30 mouse cellular contexts compared by ENCODE assay signal in the genomic region with DNA sequence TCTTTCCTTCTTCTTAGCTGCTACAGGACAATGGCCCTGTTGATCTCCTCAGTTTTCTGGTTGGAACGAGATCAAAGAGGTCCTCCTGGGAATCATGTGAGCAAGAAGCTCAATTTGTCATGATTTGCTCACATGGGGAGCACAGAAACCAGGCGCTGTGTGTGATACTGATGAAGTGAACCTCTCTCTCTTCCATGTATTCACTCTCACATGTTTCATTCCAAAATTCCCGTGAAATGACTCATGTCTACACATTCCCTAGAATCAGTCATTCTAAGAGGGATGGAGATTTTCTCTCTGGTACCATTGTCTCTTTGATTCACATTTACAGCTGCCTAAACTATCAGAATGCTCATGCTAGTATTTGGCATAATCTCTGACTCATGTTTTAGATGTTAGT. TPM values are rescaled to one million over a fixed set of nuclear protein-coding genes. Genes with fewer than 3 reads are reported as not detected.
A peak's percentile ranks its signal among the peaks of the same experiment; 100 is the strongest.
DNase-seq lines count a peak whose midpoint lies in the region; ATAC-seq and TF ChIP-seq lines count a peak whose summit lies in the region.
"Had no signal": no experiment of that assay in that cellular context is flagged by ENCODE, and none has a peak within 500 bp of the region (broad histone marks: within the 10 kb centered on the region; RNA-seq: fewer than 3 reads in every experiment).

No protein-coding gene starts in this region.

- no peak overlapping the region for H3K9ac ChIP-seq in hindbrain, embryonic 11.5 days (ENCODE audit: low read depth, low read length)
- H3K9ac ChIP-seq: embryonic facial prominence, embryonic 12.5 days; embryonic facial prominence, embryonic 15.5 days; forebrain, embryonic 12.5 days; forebrain, embryonic 15.5 days; heart, embryonic 12.5 days; heart, embryonic 15.5 days; hindbrain, embryonic 14.5 days had no signal

- H3ac ChIP-seq in myocyte (ENCODE audit: control insufficient read depth, insufficient read length), result no peak overlapping the region

- no peaks in the 10 kb centered on the region for H3K4me1 ChIP-seq in hindbrain, embryonic 11.5 days (replicated peaks; ENCODE audit: control insufficient read depth, insufficient read depth, low read length)
- H3K4me1 ChIP-seq: embryonic facial prominence, embryonic 12.5 days; embryonic facial prominence, embryonic 15.5 days; forebrain, embryonic 12.5 days; forebrain, embryonic 15.5 days; heart, embryonic 12.5 days; heart, embryonic 15.5 days; hindbrain, embryonic 10.5 days had no signal

- no peaks in the 10 kb centered on the region for H3K27me3 ChIP-seq in myocyte (ENCODE audit: control insufficient read depth, insufficient read depth, insufficient read length)
- H3K27me3 ChIP-seq in hindbrain, embryonic 11.5 days (ENCODE audit: control insufficient read depth, insufficient read depth, low read length), result no peaks in the 10 kb centered on the region
- H3K27me3 ChIP-seq: CH12.LX; embryonic facial prominence, embryonic 12.5 days; embryonic facial prominence, embryonic 15.5 days; forebrain, embryonic 12.5 days; forebrain, embryonic 15.5 days; heart, embryonic 12.5 days; heart, embryonic 15.5 days had no signal

- peak; percentile 5 for DNase-seq in 3134 (ENCODE audit: extremely low read depth, insufficient read length, low spot score)
- DNase-seq in Muller cell, postnatal 12 days (ENCODE audit: inconsistent ontology term), result peak; percentile 88
- DNase-seq in brain, embryonic 14.5 days (ENCODE audit: low read depth), result peak; percentile 1
- no peak for DNase-seq in kidney, adult 8-10 months
- no peak for DNase-seq in urinary bladder, adult 18-20 months (ENCODE audit: low spot score in 2 of 2)
- DNase-seq in hindbrain, embryonic 11.5 days (ENCODE audit: low spot score), result no peak
- DNase-seq: adrenal gland, adult 2 months; adrenal gland, postnatal 14 days; cerebellum, adult 11-12 months; cerebellum, adult 9-10 months; cerebellum, postnatal 25 days; gastrocnemius, postnatal 25 days; heart, adult 18-20 months; heart, postnatal 36 days had no signal

- TF ChIP-seq CTCF in brain, embryonic 14.5 days (IDR thresholded peaks at IDR 0.05; ENCODE audit: borderline replicate concordance, extremely low read depth, insufficient read depth, insufficient read length), result no peak

- TF ChIP-seq POLR2A in brain, embryonic 14.5 days (IDR thresholded peaks at IDR 0.05; ENCODE audit: borderline replicate concordance, extremely low read depth, insufficient read depth, insufficient read length, poor library complexity, severe bottlenecking), result no peak
- TF ChIP-seq POLR2A in myocyte (IDR thresholded peaks at IDR 0.05; ENCODE audit: insufficient read length, low read depth), result no peak

- 71% methylated on average over 3 of the region's 3 CpGs for WGBS in hindbrain, embryonic 11.5 days

- peak overlapping the region; percentile 19 for H3K4me2 ChIP-seq in myocyte (ENCODE audit: low read depth)
- no peak overlapping the region for H3K4me2 ChIP-seq in hindbrain, embryonic 11.5 days (replicated peaks; ENCODE audit: low read depth, low read length)
- H3K4me2 ChIP-seq: embryonic facial prominence, embryonic 12.5 days; embryonic facial prominence, embryonic 15.5 days; forebrain, embryonic 12.5 days; forebrain, embryonic 15.5 days; heart, embryonic 12.5 days; heart, embryonic 15.5 days; hindbrain, embryonic 14.5 days had no signal

- no peak for ATAC-seq in hindbrain, embryonic 11.5 days (ENCODE audit: low FRiP score)
- ATAC-seq: forebrain, embryonic 15.5 days; hindbrain, postnatal 0 days; inflammation-experienced regulatory T-cells, adult 6 months; intestine, embryonic 16.5 days had no signal

- no peaks in the 10 kb centered on the region for H3K36me3 ChIP-seq in myocyte (ENCODE audit: control insufficient read depth, insufficient read depth)
- no peaks in the 10 kb centered on the region for H3K36me3 ChIP-seq in hindbrain, embryonic 11.5 days (ENCODE audit: control insufficient read depth, insufficient read depth, low read length)
- H3K36me3 ChIP-seq: embryonic facial prominence, embryonic 12.5 days; embryonic facial prominence, embryonic 15.5 days; forebrain, embryonic 12.5 days; forebrain, embryonic 15.5 days; G1E; heart, embryonic 12.5 days; heart, embryonic 15.5 days; hindbrain, embryonic 10.5 days had no signal

- no peaks in the 10 kb centered on the region for H3K9me3 ChIP-seq in hindbrain, embryonic 11.5 days (ENCODE audit: control insufficient read depth, low read length)
- H3K9me3 ChIP-seq: embryonic facial prominence, embryonic 12.5 days; embryonic facial prominence, embryonic 15.5 days; forebrain, embryonic 12.5 days; forebrain, embryonic 15.5 days; G1E; heart, embryonic 12.5 days; heart, embryonic 15.5 days; hindbrain, embryonic 10.5 days had no signal

- H3K4me3 ChIP-seq in myocyte, result no peak overlapping the region
- H3K4me3 ChIP-seq in hindbrain, embryonic 11.5 days (ENCODE audit: low read depth, low read length), result no peak overlapping the region
- H3K4me3 ChIP-seq: embryonic facial prominence, embryonic 12.5 days; embryonic facial prominence, embryonic 15.5 days; erythroblast, embryonic 14.5 days; forebrain, embryonic 12.5 days; forebrain, embryonic 15.5 days; heart, embryonic 12.5 days; heart, embryonic 15.5 days; hindbrain, embryonic 10.5 days had no signal

- no peak overlapping the region for H3K27ac ChIP-seq in hindbrain, embryonic 11.5 days (ENCODE audit: low read depth, low read length)
- H3K27ac ChIP-seq: embryonic facial prominence, embryonic 12.5 days; embryonic facial prominence, embryonic 15.5 days; forebrain, embryonic 12.5 days; forebrain, embryonic 15.5 days; heart, embryonic 15.5 days; hindbrain, embryonic 10.5 days; hindbrain, embryonic 14.5 days; hindbrain, postnatal 0 days had no signal

- H3K79me2 ChIP-seq in myocyte (ENCODE audit: control insufficient read depth, insufficient read depth), result no peaks in the 10 kb centered on the region

TF ChIP-seq in myocyte, 11 proteins besides CTCF, POLR2A, EP300 and RAD21:
- no peak for TF ChIP-seq CEBPB (IDR thresholded peaks at IDR 0.05; ENCODE audit: insufficient read depth, poor library complexity, severe bottlenecking)
- TF ChIP-seq SRF (IDR thresholded peaks at IDR 0.05; ENCODE audit: control insufficient read depth, insufficient read length, low read depth), result no peak
- no peak for TF ChIP-seq REST (IDR thresholded peaks at IDR 0.05; ENCODE audit: insufficient read depth, insufficient read length)
- no peak for TF ChIP-seq TCF3 (IDR thresholded peaks at IDR 0.05; ENCODE audit: insufficient read length, low read depth)
- no peak for TF ChIP-seq MAX (IDR thresholded peaks at IDR 0.05; ENCODE audit: low read depth)
- TF ChIP-seq MYOD1 (IDR thresholded peaks at IDR 0.05; ENCODE audit: control insufficient read depth in 1 of 3, insufficient read length in 2 of 3, low read depth in 2 of 3), result no peak
TF ChIP-seq in myocyte: peak in this region for 0.

RNA-seq across cellular contexts. Expression of a gene that starts 1.4 kb away (rescaled TPM):
- not detected in 2 replicates for polyA plus RNA-seq in brain, embryonic 14.5 days (2012; rRNA removed)
- polyA plus RNA-seq in myocyte (2012; fragmentation: generic; extraction: Trizol), result not detected
- not detected in 2 replicates for polyA plus RNA-seq in hindbrain, embryonic 11.5 days (2014; fragmentation: Nextera tagmentation; extraction: Ambion mirVana)
- polyA plus RNA-seq: adrenal gland, adult 2 months; embryonic facial prominence, embryonic 12.5 days; embryonic facial prominence, embryonic 15.5 days; erythroblast, embryonic 14.5 days; forebrain, embryonic 12.5 days; forebrain, embryonic 15.5 days; G1E; gonadal fat pad, adult 2 months; heart, embryonic 12.5 days; heart, embryonic 15.5 days; hindbrain, embryonic 10.5 days; hindbrain, embryonic 14.5 days; hindbrain, postnatal 0 days; inflammation-experienced regulatory T-cells, adult 6 months; intestine, embryonic 16.5 days had no signal

RNA-seq across cellular contexts. Expression of a gene that starts 19.2 kb away (rescaled TPM):
- not detected in 2 replicates for polyA plus RNA-seq in brain, embryonic 14.5 days (2012; rRNA removed)
- not detected for polyA plus RNA-seq in myocyte (2012; fragmentation: generic; extraction: Trizol)
- not detected in 2 replicates for polyA plus RNA-seq in hindbrain, embryonic 11.5 days (2014; fragmentation: Nextera tagmentation; extraction: Ambion mirVana)
- polyA plus RNA-seq: adrenal gland, adult 2 months; embryonic facial prominence, embryonic 12.5 days; embryonic facial prominence, embryonic 15.5 days; erythroblast, embryonic 14.5 days; forebrain, embryonic 12.5 days; forebrain, embryonic 15.5 days; G1E; gonadal fat pad, adult 2 months; heart, embryonic 12.5 days; heart, embryonic 15.5 days; hindbrain, embryonic 10.5 days; hindbrain, embryonic 14.5 days; hindbrain, postnatal 0 days; inflammation-experienced regulatory T-cells, adult 6 months; intestine, embryonic 16.5 days had no signal

RNA-seq across cellular contexts. Expression of a gene that starts 21.1 kb away (rescaled TPM):
- not detected in 2 replicates for polyA plus RNA-seq in brain, embryonic 14.5 days (2012; rRNA removed)
- not detected for polyA plus RNA-seq in myocyte (2012; fragmentation: generic; extraction: Trizol)
- polyA plus RNA-seq in hindbrain, embryonic 11.5 days (2014; fragmentation: Nextera tagmentation; extraction: Ambion mirVana), result not detected in 2 replicates
- polyA plus RNA-seq: adrenal gland, adult 2 months; embryonic facial prominence, embryonic 12.5 days; embryonic facial prominence, embryonic 15.5 days; erythroblast, embryonic 14.5 days; forebrain, embryonic 12.5 days; forebrain, embryonic 15.5 days; G1E; gonadal fat pad, adult 2 months; heart, embryonic 12.5 days; heart, embryonic 15.5 days; hindbrain, embryonic 10.5 days; hindbrain, embryonic 14.5 days; hindbrain, postnatal 0 days; inflammation-experienced regulatory T-cells, adult 6 months; intestine, embryonic 16.5 days had no signal

RNA-seq across cellular contexts. Expression of a gene that starts 35.2 kb away (rescaled TPM):
- 0.07 TPM in 1 of 2 replicates, not detected in the other for polyA plus RNA-seq in brain, embryonic 14.5 days (2012; rRNA removed)
- polyA plus RNA-seq in myocyte (2012; fragmentation: generic; extraction: Trizol), result not detected
- not detected in 2 replicates for polyA plus RNA-seq in hindbrain, embryonic 11.5 days (2014; fragmentation: Nextera tagmentation; extraction: Ambion mirVana)
- polyA plus RNA-seq: adrenal gland, adult 2 months; embryonic facial prominence, embryonic 12.5 days; embryonic facial prominence, embryonic 15.5 days; erythroblast, embryonic 14.5 days; forebrain, embryonic 12.5 days; forebrain, embryonic 15.5 days; G1E; gonadal fat pad, adult 2 months; heart, embryonic 12.5 days; heart, embryonic 15.5 days; hindbrain, embryonic 10.5 days; hindbrain, embryonic 14.5 days; hindbrain, postnatal 0 days; inflammation-experienced regulatory T-cells, adult 6 months; intestine, embryonic 16.5 days had no signal

RNA-seq across cellular contexts. Expression of a gene that starts 53.2 kb away (rescaled TPM):
- polyA plus RNA-seq in brain, embryonic 14.5 days (2012; rRNA removed), result not detected in 2 replicates
- not detected for polyA plus RNA-seq in myocyte (2012; fragmentation: generic; extraction: Trizol)
- polyA plus RNA-seq in hindbrain, embryonic 11.5 days (2014; fragmentation: Nextera tagmentation; extraction: Ambion mirVana), result not detected in 2 replicates
- polyA plus RNA-seq: adrenal gland, adult 2 months; embryonic facial prominence, embryonic 12.5 days; embryonic facial prominence, embryonic 15.5 days; erythroblast, embryonic 14.5 days; forebrain, embryonic 12.5 days; forebrain, embryonic 15.5 days; G1E; gonadal fat pad, adult 2 months; heart, embryonic 12.5 days; heart, embryonic 15.5 days; hindbrain, embryonic 10.5 days; hindbrain, embryonic 14.5 days; hindbrain, postnatal 0 days; inflammation-experienced regulatory T-cells, adult 6 months; intestine, embryonic 16.5 days had no signal

Comparison
In these comparisons a context has a peak if more than half of its experiments do, and no peak if none do; other contexts are left out.
1. DNase-seq: peak in 3134 (single experiment), Muller cell, postnatal 12 days (single experiment) and brain, embryonic 14.5 days (single experiment); none in kidney, adult 8-10 months (0 of 2), urinary bladder, adult 18-20 months (0 of 2) and hindbrain, embryonic 11.5 days (single experiment).